Mouse (Mus musculus): ENCODE measurements around the gene Zfp275.

GRCm38 (mm10) chrX:73342483-73342895 is at the start of gene Zfp275:
- TF ChIP-seq POLR2A (IDR thresholded peaks at IDR 0.05; ENCODE audit: low read depth, low read length) (peak; percentile 80), CTCF (IDR thresholded peaks at IDR 0.05; ENCODE audit: borderline replicate concordance, insufficient read depth, low read length) (no peak)
